Mouse (Mus musculus): Measurements from ENCODE around the gene Fus.

- TF ChIP-seq GATA1 (IDR thresholded peaks at IDR 0.05; ENCODE audit: borderline replicate concordance, low read length): no peak
- TF ChIP-seq FLI1 (IDR thresholded peaks at IDR 0.05; ENCODE audit: low read length): no peak
Observed at GRCm38 (mm10) chr7:128003098-128003497, 35.8 kb downstream of the Fus start.
